Mouse (Mus musculus) stomach, postnatal 0 days (tissue): ENCODE results near the gene Slc9a9.

Source experiments
- CTCF ChIP-seq: IDR thresholded peaks from 2 replicates; pipeline ENCODE4 v1.5.1; 2016; ENCODE audit warnings: antibody characterized with exemption, low read depth, mild to moderate bottlenecking, moderate library complexity
- EP300 ChIP-seq: optimal IDR thresholded peaks from 2 replicates; pipeline ENCODE3; 2016; ENCODE audit warnings: antibody characterized with exemption

DNA sequence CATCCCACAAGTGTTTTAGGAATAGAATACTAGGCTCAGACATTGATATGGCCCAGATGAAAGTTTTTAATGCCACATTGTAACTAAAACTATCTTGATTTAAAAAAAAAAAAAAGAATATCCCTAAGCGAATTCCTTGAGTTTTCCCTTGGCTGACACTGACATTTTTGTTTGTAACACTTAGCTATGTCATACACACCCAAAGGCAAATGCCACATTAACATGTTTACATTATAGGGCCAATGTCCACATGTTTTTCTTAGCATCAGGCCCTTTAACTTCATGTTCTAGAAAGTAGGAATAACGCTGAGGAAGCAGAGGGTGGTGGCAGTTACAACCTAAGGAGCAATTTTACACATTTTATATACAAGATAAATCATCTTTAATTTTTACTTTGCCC lies 458.1 kb downstream of the Slc9a9 start:
- TF ChIP-seq CTCF: no peak
- TF ChIP-seq EP300: no peak
